Mouse (Mus musculus) WW6 (cell line): ENCODE data around the gene Pkn1.

Experiments used
- DNase-seq: peaks from one replicate; pipeline ENCODE4 v3.0.0-alpha.2; 2013; ENCODE audit warnings: low read depth, low spot score

The Pkn1 gene

DNA sequence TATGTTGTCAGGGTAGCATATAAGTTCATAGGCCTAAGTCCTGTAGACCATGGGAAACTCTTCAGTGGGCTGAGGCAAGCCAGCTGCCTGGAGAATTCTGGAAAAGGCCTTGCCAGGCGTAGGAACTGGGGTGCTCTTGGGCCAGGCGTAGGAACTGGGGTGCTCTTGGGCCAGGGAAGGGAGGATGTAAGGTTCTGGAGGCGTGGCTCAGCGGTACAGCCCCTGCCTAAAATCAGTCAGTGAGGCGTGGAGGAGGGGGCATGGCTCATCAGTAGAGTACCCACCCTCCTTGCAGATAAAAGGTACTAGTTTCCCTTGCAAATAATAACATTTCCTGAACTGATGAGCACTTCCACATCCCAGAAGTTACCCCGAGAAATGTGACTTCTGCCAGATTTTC is 44.3 kb downstream of the Pkn1 start:
- no peak for DNase-seq

DNA sequence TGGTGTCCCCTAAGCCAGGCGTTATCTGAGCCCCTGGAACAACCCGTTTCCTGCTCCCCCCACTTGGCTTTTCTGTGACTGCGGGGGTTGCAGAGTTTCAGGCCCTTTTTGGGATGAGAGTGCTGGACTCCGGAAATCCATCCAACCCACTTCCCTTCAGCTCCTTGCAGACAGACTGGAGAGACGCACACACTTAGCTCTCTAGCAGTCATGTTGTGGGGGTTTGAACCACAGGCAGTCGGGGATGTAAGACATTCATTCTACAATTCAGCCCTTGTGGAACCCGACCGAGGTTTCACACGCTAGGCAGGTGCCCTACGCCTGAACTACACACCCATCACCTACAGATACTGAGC is 45.3 kb downstream of the Pkn1 start:
- DNase-seq = no peak

DNA sequence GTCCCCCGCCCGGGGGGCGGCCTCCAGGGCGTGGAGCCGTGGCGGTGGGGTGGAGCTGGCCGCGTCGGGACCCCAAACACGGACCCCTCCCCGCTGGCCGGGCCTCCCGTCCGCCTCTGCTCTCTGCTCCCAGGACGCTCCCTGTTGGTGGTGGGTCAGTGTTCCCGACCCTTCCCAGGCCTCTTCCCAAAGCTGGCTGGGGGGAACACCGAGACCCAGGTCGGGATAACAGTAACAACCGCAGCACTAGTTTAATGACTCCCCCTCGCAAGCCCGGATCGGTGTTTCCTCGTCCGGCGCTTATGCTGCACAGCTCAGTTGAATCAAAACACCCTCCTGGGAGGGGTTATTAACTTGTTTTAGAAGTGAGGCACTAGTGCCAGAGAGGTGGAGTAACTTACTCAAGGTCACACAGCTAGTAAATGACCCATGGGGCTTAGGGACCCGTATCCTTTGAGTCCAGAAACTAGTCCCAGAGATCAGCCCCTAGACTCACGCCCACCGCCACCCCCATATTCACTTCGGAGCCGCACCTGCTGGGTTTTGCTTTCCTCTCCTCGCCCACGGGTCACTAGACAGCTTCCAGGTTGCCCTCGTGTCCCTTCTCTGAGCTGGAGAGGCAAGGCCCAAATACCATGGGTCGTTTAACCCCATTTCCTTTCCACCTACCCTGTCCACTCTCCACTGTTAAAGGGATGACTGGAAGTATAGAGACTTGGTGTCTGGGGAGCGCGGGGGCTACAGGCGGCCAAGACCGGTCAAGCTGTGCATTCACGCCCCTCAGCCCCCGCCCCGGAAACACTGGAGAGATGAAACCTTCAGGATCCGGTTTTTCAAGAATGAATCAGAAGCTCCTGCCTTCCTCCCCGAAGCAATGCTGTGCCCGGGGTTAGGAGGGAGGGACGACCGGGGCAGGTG is 46.0 kb downstream of the Pkn1 start:
- no peak for DNase-seq

DNA sequence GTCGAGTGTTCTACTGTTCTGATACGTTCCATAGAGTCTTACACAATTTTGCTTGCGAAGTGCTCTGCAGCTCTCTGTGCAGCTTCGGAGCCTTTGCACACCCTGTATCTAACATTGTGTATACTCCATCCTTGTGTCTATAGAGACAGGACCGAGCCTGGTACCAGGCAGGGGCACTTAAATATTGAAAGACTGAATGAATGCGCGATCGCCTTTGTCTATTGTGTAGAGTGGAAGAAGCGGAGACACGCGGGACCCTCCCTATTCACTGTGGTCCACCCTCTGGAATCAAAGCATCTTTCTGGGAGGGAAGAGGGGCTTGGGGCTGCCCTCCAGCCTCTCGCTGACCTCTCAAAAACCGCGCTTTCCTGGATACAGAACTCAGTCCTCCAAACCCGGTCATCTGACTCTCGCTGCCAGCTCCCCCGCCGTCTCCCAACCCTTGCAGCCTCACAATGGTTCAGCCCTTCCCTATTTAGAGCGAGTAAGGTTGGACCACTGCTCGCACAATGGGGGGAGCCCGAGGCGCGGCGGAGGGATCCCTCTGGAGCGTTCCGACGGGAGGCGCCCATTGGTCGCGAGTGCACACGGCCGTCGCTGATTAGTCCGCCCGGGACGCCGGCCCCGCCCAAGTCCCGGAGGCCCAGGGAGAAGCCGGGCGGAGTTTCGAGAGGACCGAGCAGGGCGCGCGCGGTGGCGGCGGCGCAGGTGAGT is 46.8 kb downstream of the Pkn1 start, which contains the start of gene Gipc1:
Gipc1 (plus strand) TSS at position 648 of the 714 bp plus-strand sequence.
- peak; percentile 99 for DNase-seq

DNA sequence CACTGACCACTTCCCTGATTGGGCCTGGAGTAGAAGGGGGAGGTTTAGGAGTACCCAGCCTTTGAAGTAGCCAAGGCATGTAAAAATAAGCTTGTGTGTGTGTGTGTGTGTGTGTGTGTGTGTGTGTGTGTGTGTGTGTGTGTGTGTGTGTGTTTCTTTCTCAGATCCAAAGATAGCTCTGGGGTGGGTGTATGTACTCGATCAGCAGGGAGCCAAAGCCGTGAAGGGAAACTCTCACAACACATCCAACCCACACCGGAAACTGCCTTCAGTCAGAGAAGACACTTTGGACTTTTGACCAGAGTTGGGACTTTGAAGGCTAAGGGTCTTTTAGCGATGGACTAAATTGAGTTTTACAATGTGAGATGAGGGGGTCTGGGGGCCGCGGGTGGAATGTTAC is 49.3 kb downstream of the Pkn1 start:
- no peak for DNase-seq

DNA sequence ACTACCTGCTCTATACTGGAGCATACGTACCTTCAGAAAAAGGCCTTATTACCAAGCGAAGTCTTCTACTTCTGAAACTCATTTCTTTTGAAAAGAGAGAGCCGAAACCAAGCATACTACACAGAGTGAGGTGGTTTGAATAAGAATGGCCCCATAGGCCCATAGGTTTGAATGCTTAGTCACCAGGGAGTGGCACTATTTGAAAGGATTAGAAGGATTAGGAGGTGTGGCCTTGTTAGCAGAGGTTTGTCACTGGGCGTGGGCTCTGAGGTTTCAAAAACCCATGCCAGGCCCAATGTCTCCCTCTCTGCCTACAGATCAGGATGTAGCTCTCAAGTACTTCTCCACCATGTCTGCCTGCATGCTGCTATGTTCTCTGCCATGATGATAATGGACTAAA is 50.9 kb downstream of the Pkn1 start:
- no peak for DNase-seq

DNA sequence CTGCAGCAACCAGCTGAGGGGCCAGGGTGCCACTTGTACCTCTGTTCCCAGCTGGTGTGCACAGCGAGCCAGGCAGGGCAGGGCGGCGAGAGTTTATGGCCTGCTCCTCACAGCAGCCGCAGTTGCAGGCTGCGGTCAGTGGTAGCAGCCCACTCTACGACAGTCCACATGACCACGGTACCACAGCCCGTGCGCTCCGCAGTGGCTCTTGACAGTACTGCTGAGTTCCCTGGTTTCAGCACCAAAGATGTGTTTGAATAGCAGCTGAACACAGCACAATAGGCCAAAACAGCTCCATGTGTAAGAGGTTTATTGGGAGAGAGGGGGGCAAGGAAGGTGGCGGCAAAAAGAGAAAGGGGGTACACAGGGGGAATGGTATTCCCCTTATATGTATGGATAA is 51.5 kb downstream of the Pkn1 start:
- DNase-seq = no peak

DNA sequence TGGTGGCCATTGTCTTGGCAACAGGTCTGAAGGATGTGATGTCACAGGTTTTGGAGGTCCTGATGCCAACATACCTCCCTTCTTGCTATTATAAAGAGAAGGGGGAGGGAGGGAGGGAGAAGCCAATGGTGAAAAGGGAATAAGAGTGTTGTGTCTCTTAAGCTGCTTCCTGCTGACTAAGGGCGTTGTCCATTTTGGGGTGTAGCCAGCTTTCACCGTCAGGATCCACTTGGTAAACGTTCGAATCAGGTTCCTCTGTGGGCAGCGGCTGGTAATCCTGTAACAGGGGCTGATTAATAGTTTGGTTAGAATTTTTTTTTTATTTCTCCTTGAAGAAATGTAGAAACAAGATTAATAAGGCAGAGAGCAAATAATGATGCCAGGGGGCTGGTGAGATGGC is 59.3 kb downstream of the Pkn1 start:
- DNase-seq = no peak

DNA sequence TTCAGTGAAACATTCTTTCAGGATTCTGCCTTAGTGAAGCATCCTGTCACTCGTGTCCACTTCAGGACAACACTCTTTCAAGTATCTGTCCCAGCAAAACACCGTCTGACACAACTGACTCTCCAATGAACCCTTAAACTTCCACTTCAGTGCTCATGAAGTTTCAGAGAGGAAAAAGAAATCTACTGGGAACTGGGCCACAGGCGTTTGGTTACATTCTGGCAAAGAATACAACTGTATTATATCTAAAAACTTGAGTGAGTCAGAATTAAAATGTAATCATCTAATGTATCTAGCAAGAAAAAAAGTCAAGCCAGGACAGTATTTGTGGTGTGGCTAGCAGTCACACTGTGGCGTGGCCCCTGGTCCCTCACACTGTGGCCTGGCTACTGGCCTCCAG is 60.1 kb downstream of the Pkn1 start:
- no peak for DNase-seq

DNA sequence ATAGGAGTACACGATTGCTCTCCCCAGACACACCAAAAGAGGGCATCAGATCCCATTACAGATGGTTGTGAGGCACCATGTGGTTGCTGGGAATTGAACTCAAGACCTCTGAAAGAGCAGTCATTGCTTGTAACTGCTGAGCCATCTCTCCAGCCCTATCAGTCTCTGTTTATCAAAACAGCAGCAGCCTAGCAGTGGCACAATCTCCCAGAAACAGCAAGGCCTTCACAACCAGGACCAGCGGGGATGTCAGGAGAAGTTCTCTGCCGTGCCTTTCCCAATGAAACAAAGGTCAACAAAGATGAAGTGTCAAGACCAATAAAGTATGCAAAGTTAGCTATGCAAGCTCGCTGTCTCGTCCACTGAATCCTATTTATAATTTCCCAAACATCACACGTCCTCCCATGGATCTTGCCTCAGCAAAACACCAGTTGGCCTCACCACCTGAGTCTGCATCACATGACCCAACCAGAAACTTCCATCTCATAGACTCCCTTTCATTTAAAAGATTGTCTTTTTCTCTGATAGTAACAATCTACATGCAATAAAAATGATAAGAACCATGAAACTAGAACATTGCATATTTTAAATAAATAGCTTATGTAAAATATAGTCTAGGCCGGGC is 66.8 kb downstream of the Pkn1 start:
- no peak for DNase-seq

DNA sequence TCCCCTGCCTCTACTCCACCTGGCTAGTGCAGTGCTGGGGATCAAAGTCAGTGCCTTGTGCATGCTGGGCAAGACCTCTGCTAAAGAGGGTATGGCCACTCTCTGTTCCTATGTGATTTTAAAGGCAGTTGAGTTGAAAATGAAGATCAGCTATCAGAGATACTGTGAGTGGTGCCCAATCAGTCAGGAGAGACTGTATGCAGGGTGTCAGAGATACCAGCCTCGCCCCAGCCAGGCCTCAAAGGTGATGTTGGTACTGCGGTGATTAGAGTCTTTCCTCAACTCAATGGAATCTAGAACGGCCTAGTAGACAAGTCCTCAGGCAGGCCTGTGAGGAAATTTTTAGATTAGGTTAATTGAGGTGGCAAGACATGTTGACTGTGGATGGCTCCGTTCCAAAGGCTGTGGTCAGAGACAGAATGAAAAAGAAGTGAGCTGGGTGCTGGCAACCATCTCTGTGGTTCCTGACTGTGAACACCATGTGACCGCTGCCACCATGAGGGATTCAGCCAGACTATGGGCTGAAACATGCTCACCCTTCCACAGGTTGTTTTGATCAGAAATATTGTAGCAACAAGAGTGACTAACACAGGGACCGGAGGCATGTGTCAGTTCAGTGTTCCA is 73.2 kb downstream of the Pkn1 start:
- DNase-seq = no peak

DNA sequence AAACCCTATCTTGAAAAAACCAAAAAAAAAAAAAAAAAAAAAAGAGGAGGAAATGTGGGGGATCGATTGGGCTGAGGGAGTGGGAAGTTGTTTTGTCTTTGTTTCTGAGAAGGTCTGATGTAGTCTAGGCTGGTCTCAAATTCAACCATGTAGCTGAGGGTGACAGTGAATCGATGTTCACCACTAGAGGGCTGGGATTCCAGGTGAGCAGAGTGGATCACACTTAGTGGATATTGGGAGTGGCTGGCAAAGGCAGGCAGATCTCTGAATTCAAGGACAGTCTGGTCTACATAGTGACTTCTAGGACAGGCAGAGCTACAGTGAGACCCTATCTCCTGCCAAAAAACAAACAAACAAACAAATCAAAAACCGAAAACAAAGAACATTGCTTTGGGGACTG is 74.2 kb downstream of the Pkn1 start:
- no peak for DNase-seq

DNA sequence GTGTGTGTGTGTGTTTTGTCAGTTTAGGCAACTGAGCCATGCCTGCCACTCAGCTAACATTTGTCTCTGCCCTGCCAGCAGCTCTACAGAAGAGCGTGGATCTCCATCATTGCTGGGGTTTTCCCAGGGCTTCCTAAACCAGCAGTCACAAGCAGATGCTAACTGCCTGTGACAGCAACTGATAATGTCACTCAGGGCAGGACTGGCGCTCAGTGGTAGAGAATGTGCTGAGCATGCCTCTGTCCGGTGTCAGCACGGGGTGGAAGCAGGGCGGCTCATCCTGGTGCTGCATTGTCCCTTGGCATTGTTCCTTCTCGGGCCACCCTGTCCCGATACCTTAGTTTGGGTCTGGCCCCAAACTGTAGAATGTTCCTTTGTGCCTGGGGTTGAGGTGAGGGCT is 75.4 kb downstream of the Pkn1 start:
- DNase-seq = no peak

DNA sequence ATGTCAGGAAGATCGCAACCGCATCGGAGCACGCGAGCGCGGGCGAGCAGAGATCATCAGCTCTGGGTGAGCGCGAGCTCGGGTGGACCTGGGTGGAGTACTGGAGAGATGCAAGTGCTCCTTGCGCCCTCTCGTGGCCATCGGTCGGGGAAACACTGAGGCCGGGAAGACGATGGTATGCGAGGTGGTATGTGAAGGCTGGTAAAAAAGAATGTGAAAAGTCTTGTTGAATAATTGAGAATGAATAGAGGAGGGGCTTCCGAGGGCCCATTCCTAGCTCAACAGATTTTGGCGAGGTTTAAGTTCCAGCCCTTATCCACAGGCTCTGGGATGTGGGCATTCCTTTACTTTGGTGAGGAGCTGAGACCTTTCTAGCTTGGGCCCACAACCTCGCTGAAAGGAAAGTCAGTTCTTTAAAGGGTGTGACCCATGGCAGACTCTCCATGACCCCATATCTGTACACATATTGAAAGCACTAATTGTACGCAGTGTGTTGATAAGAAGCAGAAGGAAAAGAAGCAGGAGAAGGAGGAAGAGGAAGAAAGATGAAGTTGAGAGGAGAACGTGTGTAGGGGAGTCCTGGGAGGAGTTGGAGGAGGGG is 76.5 kb downstream of the Pkn1 start:
- peak; percentile 71 for DNase-seq

DNA sequence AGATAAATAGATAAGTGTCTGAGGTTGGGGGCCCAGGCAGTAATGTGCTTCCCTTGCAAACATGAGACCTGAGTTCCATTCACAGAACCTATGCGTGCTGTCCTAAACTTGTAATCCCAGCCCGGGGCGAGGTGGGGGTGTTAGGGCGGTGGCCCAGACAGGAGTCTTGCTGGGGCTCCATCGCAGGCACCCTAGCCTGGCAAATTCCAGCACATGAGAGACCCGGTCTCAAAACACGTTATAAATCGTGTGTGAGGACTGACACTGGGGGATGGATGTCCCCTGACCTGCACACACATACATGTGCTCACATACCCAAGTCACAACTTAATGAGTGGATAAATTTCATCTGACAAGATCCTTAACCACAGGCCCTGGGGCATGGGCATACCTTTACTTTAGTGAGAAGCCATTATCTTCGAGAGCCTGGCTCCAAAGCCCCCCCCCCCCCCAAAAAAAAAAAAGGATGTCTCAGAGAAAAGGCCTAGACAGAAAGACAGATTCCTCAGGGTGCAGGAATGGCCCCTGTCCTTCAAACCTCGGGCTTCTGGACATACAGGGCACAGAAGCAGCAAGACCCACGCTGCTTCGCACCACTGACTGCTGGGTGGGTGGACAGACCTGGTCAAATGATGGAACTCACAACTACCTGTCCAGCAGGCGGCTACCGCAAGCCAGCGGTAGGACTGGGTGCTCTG is 77.1 kb downstream of the Pkn1 start:
- no peak for DNase-seq

DNA sequence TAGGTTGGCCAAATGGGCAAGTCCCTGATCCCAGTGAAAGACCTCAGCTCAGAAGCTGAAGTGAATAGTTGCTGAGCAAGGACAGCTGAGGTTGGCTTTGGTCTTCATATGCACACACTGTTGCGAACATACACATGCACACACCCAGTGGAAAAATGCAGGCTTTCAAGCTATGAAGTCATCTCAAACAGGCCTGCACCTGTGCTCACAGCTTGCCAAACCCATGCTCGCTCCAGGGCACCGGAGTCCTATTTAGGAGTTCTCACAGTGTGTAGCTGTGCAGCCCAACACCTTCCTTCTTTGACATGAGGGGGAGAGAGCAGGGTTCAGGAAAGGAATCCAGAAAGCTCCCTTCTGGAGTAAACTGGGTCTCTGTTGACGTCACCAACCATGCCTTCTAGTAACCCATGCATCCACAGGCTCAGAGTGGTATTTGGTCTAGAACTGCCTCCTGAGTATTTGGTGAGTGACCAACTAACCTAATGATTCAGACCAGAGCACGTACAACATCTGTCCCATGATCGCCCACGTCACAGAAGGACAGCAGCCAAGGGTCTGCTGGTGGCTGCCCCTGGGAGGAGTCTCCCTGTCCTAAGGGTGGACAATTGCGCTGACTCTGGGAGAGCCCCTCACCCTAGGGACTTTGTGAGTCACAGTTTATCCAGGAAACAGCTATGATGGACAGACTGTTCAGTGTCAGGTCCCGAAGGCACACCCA is 79.3 kb downstream of the Pkn1 start:
- no peak for DNase-seq

DNA sequence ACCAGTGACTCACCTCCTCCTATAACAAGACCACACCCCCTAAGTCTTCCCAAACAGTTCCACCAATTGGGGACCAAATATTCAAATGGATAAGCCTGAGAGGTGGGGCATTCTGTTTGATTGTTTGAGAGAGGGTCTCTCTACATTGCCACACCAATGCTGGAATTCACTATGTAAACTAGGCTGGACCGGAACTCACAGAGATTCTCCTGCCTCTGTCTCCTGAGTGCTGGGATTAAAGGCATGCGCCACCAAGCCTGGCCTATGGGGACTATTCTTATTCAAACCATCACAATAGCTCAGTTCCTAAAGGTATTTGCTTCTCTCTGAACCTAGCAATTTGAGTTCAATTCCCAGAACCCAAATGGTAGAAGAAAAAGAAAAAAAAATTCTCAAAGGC is 80.4 kb downstream of the Pkn1 start:
- DNase-seq = no peak

DNA sequence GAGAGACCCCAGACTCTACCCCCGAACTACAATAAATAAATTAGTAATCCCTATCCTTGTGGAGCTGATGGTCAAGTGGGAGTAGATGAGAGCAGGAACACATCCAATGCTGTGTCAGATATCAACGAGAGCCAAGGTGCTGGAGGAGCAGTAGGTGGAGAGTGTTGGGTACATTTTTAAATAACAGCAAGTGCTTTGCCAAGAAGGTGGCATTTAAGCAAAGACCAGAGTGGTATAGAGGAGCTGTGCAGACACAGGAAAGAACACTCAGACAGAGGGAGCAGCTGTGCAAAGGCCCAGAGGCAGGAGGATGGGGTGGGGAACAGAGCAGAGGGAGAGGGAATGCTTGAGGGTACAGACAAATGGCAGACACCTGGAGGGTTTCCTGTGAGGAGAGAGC is 81.9 kb downstream of the Pkn1 start:
- no peak for DNase-seq

DNA sequence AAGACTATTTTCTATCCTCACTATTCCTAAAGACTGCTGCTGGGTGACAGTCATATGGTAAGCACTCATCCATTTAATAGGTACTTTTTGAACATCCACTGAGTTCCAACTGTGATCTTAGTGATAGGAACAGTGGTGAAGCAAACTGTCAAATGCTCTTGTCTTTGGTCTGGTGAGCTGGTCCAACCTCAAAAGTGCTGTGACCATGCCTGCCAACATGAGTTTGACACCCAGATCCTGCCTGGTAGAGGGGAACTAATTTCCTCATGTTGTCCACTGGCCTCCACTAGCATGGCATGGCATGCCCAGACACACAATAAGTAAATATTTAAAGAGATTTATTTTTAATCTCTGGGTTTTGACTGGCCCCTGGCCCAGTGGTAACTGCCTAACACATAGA is 82.4 kb downstream of the Pkn1 start:
- DNase-seq = no peak
